Mouse (Mus musculus) thymus, postnatal 36 days (tissue): ENCODE results near the gene Sag.
"Not testable (repeated sequence)": the region's sequence is repeated elsewhere in the genome, so short reads cannot be mapped to it uniquely, and the experiment has no call there.

ENCODE experiments used
- DNase-seq, 2 experiments: peaks; one replicate each; pipeline ENCODE4 v3.0.0; 2022; ENCODE audit warnings: mixed read lengths in 2 of 2

The Sag gene

DNA sequence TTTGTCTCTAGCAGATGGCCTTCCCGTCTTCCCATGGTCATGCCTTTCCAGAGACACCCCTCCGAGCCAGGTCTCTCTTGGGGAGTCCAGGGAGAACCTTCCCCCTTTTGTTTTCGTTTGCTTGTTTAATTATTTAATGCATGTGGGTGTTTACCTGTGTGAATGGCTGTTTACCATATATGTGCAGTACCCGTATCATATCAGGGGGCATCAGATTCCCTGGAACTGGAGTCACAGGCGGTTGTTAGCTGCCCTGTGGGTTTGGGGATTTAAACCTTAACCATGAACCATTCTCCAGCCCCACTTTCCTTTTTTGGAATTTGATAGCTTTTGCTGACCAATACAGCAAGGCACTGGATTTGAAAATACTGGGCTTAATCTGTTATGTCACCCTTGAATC, 21.8 kb downstream of the Sag start:
- DNase-seq = no peak

GRCm38 (mm10) chr1:87825991-87826390, 22.5 kb downstream of the Sag start:
- no peak for DNase-seq

- DNase-seq = no peak
These were observed 23.0 kb downstream of the Sag start for GRCm38 (mm10) chr1:87826474-87826873.

GRCm38 (mm10) chr1:87827476-87827875, 24.0 kb downstream of the Sag start:
- not testable (repeated sequence) for DNase-seq

- DNase-seq = peak; percentile 77 to 86
These were observed 24.7 kb downstream of the Sag start for GRCm38 (mm10) chr1:87828185-87828584.

- DNase-seq = peak; percentile 28 to 39
These were observed 25.6 kb downstream of the Sag start for GRCm38 (mm10) chr1:87828926-87829580.

DNA sequence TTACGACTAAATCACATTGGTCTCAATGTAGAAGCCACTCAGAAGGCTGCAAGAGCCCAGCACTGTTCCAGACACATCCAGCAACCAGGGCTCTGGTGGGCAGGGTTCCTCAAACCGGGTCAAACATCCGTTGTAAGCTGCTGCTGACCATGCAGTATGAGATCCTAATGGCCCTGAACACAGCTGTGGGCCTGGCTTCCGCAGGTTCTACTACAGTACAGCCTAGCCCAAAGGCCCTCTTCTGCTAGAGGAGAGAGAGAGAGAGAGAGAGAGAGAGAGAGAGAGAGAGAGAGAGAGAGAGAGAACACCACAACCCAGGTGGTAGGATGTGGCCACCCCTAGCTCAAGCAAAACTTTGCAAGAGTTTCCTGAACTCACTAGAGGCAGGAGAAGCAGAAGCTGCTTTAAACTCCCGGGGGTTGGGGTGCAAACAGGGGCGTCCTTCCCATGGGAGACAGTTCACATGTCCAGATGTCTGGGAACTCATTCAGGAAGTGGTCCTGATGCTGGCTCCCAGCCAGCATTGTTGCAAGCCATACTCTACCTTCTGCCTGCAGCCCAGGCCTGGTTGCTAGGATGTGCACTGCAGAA, 26.2 kb downstream of the Sag start:
- DNase-seq = peak; percentile 58 to 69

DNA sequence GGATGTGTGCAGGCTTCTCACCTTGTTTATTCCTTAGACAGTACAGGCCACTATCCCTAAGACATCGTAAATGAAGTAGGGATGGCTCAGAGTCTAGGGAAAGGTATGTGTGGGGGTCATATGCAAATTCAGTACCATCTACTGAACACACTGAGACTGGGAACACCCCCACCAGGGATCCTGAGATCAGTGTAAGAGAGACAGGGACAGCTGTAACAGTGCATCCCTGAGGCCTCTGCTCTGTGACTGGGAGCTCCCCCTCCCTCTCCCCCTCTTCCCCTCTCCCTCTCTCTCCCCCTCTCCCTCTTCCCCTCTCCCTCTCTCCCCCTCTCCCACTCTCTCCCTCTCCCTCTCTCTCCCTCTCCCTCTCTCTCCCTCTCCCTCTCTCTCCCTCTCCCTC, 33.0 kb downstream of the Sag start:
- DNase-seq = no peak

DNA sequence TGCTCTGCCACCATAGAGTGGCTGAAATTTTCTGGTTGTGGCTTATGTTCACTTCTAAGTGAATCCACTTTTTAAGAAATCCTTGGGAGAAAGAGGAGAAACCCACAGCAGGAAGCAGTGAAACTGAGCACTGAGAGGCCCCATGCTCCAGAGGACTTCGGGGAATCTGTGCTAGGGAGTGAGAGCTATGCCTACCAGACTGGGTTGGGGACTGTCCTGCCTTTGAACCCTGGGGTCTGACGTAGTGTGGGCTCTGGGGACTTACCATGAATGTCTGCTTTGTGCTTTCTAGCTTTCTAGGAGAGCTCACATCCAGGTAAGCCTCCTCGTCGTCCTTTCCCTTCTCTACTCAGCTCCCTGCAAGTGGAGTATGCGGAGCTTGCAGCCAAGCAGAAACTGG, 33.5 kb downstream of the Sag start:
- DNase-seq = no peak

DNA sequence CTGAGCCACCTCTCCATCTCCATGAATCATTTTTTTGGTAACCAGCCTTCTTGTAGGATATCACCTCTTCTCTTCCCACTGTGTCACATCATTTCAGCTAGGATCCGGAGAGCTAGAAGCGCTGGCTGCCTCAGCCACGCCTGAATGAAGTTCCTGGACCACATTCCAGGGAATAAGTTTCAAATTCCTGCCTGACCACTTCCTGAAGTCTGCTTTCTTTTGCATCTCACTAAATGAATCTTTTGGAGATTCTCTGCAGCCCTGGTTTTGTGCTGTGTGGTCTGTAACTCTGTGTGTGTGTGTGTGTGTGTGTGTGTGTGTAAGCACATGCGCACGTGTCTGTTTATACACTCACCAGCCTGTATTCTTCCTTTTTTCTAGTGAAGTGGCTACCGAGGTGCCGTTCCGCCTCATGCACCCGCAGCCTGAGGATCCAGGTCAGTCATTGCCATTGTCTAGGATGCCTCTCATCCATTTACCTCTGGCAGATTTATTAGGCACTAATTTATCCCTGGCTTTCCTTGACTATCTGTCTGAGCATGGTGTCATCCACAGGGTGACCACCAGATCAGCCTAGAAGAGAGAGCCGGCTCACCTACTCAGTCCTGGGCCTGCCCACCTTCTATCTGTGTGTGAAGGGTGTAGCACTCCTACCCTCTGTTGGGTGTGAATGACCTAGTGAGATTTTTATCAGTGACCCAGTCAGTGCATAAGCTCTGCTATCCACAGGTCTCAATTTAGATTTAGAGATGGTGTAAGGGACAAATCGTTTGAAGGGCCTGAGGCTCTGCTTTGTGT, 37.1 kb downstream of the Sag start:
- no peak for DNase-seq

DNA sequence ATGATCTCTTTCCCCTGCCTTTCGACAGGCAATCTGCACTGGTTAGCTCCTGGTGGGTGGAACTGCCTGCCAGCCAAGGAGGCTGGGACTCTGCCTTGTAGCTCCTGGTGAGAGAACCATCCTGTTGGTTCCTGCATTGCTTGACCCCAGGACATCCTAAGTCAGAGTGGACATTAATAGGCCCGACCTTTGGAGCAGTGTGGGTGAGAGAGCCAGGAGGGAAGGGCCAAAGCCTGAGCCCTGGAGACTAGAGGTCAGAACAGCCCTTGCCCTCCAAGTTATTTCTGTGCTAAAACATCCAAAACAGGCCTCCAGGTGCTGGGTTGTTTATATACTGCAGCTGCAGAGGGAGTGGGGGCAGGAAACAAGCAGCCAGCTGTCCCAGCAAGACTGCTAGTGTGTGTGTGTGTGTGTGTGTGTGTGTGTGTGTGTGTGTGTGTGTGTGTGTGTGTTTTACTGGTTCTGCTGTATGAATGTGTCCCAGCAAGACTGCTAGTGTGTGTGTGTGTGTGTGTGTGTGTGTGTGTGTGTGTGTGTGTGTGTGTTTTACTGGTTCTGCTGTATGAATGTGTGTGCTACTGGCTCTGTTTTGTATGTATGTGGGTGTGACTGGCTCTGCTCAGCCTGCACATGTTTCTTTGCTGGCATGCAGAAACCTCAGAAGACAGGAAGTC, 43.5 kb downstream of the Sag start:
- DNase-seq = peak; percentile 83 to 87

DNA sequence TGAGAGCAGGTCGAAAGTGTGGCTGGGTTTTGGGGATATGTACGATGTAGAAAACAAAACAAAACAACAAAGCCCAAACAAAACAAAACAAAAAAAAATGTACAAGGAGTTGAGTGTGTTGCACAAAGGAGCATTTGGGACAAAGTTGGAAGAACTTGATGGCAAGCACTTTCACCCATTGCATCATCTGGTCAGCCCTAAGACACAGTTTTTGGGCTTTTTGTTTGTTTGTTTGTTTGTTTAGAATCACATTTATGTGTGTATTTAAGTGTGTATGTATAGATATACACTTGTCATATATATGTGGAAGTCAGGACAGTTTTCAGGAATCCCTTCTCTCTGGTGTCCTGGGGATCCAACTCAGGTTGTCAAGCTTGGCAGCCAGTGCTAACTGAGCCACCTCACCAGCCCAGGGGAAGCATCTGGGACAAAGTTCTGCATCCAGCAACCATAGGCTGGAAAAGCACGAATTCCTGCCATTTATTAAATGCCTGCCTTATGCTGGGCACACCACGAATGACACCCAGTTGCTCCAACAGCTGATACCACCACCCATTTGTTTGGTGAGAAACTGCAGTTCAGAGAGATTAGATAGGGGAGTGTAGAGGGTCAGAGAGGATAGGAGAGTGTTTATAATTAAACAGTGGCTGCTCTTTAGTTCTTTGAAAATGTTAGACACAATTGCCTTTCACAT, 44.1 kb downstream of the Sag start:
- DNase-seq = peak; percentile 40 to 45

DNA sequence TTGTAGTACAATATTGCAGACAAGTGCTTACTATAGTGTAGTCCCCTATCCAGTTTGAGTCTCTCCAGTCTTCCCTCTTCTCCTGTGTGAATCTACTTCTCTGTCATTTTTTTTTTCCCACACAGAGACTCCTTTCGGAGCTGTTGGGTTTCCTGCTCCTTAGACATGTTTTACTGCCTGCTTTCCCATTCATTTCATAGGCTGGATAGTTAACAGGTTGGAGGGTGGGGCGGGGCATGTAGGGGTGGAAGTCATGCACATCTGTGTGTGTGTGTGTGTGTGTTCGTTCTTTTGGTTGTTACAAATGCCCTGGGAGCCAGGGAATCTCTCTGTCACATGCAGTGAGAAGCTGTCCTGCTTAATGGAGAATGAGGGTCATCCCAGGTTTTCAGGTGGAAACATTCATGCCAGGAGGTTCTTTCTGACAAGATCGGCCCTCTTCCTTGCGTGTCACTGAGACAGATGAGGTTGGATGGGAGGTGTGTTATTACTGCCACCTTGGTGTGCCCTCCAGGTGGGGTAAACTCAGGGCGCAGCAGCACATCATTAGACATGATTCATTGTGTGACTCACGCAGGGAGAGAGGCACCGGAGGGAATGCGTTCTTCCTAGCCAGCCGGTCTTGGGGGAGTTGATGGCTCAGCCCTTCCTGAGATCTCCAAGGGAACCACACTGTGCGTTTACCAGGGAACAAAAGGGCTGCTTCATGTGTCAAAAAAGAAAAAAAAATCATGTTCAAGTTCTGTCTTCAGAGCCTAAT, 44.9 kb downstream of the Sag start:
- DNase-seq = peak; percentile 49 to 50

DNA sequence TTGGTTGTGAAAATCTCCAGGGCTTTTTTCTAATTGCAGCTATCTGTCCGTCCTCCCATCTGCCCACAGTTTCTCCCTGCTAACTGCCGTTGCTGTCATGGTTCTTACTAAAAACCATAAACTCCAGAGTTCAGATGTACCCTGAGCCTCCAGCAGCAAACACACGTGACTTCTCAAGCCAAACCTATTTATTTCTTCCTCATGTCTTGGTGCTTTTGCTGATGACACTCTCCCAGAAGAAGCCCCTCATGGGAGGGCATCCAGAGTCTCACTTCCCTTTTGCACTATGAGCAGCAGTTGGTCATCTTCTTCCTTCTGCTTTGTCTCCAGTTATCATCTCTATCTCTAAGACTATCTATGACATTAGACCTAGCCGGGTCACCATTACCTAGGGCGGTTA, 45.8 kb downstream of the Sag start:
- no peak for DNase-seq

GRCm38 (mm10) chr1:87851344-87851743, 47.9 kb downstream of the Sag start:
- DNase-seq = peak in 1 of 2 experiments; percentile 37

DNA sequence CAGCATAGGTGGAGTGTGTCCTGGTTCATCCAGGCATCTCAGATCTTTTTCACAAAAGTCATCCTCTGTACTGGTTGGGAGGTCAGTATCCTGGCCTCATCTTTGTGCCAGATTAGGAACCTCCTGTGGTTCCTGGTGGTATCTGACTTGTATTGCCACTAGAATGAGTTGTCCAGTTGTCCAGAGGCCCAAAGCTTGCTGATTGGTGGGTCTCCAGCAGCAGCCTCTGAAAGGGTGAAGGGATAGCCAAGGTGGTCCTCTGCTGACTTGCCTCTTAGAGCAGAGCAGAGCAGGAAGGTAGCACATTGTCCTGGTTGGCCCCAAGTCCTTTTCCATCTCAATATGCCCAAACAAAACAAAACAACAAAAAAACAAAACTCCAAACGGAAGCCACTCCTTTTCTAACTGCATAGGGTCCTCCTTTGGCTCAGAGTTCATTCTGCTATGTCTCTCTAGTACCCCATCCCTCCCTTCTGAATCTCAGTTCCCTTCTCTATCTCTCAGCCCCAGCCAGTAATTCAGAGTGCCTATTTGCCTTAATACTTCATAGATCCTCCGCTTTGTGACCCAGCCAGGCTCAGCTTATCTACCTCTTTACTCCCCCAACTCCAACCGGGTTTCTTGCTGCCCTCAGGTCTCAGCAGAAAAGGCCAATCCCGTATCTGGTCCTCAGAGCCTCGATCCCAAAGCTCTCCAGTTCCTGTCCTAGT, 48.8 kb downstream of the Sag start:
- DNase-seq = no peak

DNA sequence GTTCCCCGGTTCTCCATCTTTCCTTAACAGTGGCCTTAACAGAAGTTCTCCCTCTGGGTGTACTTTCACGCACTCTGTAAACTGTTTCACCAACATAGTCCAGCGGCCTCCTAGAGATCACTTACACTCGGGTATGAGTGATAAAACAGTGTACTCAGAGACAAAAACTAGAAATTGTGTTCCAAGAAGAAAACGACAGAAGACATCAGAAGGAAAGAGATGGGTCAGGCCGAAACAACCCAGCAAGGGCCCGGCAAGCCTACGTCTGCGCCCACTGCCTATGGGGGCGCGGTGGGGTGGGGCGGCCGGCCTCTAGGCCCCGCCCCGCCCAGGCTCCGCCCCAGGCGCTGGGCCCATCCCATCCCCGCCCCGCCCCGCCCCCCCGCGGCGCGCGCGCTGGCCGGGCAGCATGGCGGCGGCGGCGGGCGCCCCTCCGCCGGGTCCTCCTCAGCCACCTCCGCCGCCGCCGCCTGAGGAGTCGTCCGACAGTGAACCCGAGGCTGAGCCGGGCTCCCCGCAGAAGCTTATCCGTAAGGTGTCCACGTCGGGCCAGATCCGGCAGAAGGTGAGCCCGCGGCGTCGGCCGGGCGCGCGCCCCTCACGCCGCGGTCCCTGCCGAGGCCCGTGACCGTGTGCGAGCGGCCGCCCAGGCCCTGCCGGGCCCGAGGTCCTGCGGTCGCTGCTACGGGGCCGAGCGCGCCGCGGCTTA, 49.6 kb downstream of the Sag start, which contains the start of gene Dgkd:
TSS of gene Dgkd (plus strand) at position 396 of the 709 bp plus-strand sequence.
- DNase-seq = peak; percentile 77 to 79

GRCm38 (mm10) chr1:87853601-87854361, 50.3 kb downstream of the Sag start:
- peak; percentile 60 to 66 for DNase-seq

DNA sequence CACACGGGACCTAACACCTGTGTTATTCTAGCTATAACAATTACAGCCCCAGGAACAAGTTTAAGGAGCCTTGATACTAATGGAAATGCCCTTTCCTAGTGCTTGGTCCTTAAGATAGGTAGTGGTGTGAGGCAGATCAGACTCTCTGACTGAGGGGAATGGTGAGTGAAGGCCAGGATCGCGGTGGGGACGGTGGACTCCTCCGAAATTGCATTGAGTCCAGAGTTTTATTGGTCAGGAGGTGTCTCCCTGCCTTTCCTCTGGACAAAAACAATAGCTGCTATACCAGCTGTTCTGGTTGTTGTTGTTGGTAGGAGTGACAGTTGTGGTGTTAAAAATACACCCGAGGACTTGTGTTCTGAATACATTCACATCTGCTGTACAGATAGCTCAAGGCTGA, 50.9 kb downstream of the Sag start:
- DNase-seq = peak in 1 of 2 experiments; percentile 33

GRCm38 (mm10) chr1:87854851-87855251, 51.4 kb downstream of the Sag start:
- peak; percentile 58 to 69 for DNase-seq
